ENCODE assay signal across 8 mouse cellular contexts in genomic region chr12:54405066-54405465, GRCm38 (mm10).
DNase-seq lines count a peak whose midpoint lies in the region; ATAC-seq and TF ChIP-seq lines count a peak whose summit lies in the region.

No protein-coding gene starts in this region.

- no peak for TF ChIP-seq CTCF in stomach, postnatal 0 days (IDR thresholded peaks at IDR 0.05; ENCODE audit: low read depth)

- H3K4me3 ChIP-seq in embryonic facial prominence, embryonic 13.5 days = no peak overlapping the region
- peak overlapping the region; percentile 34 for H3K4me3 ChIP-seq in heart, embryonic 13.5 days
- no peak overlapping the region for H3K4me3 ChIP-seq in stomach, postnatal 0 days (ENCODE audit: low read depth, low read length)

- H3K9ac ChIP-seq in embryonic facial prominence, embryonic 13.5 days = no peak overlapping the region
- peak overlapping the region; percentile 70 for H3K9ac ChIP-seq in heart, embryonic 13.5 days
- no peak overlapping the region for H3K9ac ChIP-seq in stomach, postnatal 0 days (ENCODE audit: low read length)

- H3K27me3 ChIP-seq in embryonic facial prominence, embryonic 13.5 days = no peaks in the 10 kb centered on the region
- no peaks in the 10 kb centered on the region for H3K27me3 ChIP-seq in heart, embryonic 13.5 days (replicated peaks)
- no peaks in the 10 kb centered on the region for H3K27me3 ChIP-seq in stomach, postnatal 0 days (ENCODE audit: control insufficient read depth, insufficient read depth, low read length)

- no peak for TF ChIP-seq EP300 in stomach, postnatal 0 days (optimal IDR thresholded peaks at IDR 0.05)

- DNase-seq in cerebellum, adult 11 months = peak; percentile 2
- no peak for DNase-seq in cerebellum, adult 9-11 months
- peak; percentile 76 for DNase-seq in 416B (ENCODE audit: low read depth)
- peak; percentile 17 to 43 for DNase-seq in left cerebral cortex, adult 8-10 months (ENCODE audit: low spot score in 2 of 2)
- no peak for DNase-seq in stomach, postnatal 0 days (ENCODE audit: low spot score)

- no peak for ATAC-seq in embryonic facial prominence, embryonic 13.5 days (ENCODE audit: insufficient number of reproducible peaks, insufficient read depth, low FRiP score, low TSS enrichment, low read depth)
- ATAC-seq in heart, embryonic 13.5 days (ENCODE audit: extremely low read depth, insufficient number of reproducible peaks, low FRiP score, low TSS enrichment) = no peak
- ATAC-seq in megakaryocyte progenitor cell, adult 5-6 weeks (replicated peaks; ENCODE audit: poor library complexity) = peak; percentile 90
- no peak; the same call in 1 of the 2 replicates for ATAC-seq in stomach, postnatal 0 days (ENCODE audit: low FRiP score, low TSS enrichment)

- no peaks in the 10 kb centered on the region for H3K9me3 ChIP-seq in embryonic facial prominence, embryonic 13.5 days
- no peaks in the 10 kb centered on the region for H3K9me3 ChIP-seq in heart, embryonic 13.5 days
- no peaks in the 10 kb centered on the region for H3K9me3 ChIP-seq in stomach, postnatal 0 days (ENCODE audit: control insufficient read depth, low read length)

- peak overlapping the region; percentile 18; the same call in 1 of the 2 replicates for H3K4me2 ChIP-seq in embryonic facial prominence, embryonic 13.5 days
- H3K4me2 ChIP-seq in heart, embryonic 13.5 days = peak overlapping the region; percentile 63
- H3K4me2 ChIP-seq in stomach, postnatal 0 days (replicated peaks; ENCODE audit: low read depth) = peak overlapping the region; percentile 32

- H3K4me1 ChIP-seq in embryonic facial prominence, embryonic 13.5 days = peaks cover 6% of the 10 kb centered on the region; the same call in 1 of the 2 replicates
- peaks cover 23% of the 10 kb centered on the region for H3K4me1 ChIP-seq in heart, embryonic 13.5 days
- H3K4me1 ChIP-seq in stomach, postnatal 0 days (replicated peaks; ENCODE audit: control insufficient read depth, insufficient read depth) = no peaks in the 10 kb centered on the region

- WGBS in embryonic facial prominence, embryonic 13.5 days = 58% methylated on average over 14 of the region's 14 CpGs
- WGBS in heart, embryonic 13.5 days = 21% methylated on average over 14 of the region's 14 CpGs
- 54% methylated on average over 14 of the region's 14 CpGs for WGBS in stomach, postnatal 0 days

- H3K36me3 ChIP-seq in embryonic facial prominence, embryonic 13.5 days = no peaks in the 10 kb centered on the region
- no peaks in the 10 kb centered on the region for H3K36me3 ChIP-seq in heart, embryonic 13.5 days
- H3K36me3 ChIP-seq in stomach, postnatal 0 days (ENCODE audit: control insufficient read depth, insufficient read depth, low read length) = no peaks in the 10 kb centered on the region

- no peak overlapping the region for H3K27ac ChIP-seq in embryonic facial prominence, embryonic 13.5 days
- H3K27ac ChIP-seq in heart, embryonic 13.5 days (replicated peaks) = peak overlapping the region; percentile 73
- 0 out of 2 replicates have a peak overlapping the region, but pooled peaks have one; percentile 24 for H3K27ac ChIP-seq in stomach, postnatal 0 days (replicated peaks)

Comparison
In these comparisons a context has a peak if more than half of its experiments do, and no peak if none do; other contexts are left out.
1. DNase-seq: peak in cerebellum, adult 11 months (single experiment), 416B (single experiment) and left cerebral cortex, adult 8-10 months (2 of 2); none in cerebellum, adult 9-11 months (single experiment) and stomach, postnatal 0 days (single experiment).
2. Peak in every context shown above with its lines, with median percentiles within 50 percentile points of each other: H3K4me2 ChIP-seq.